In genomic region chr3:132897891-132898290, GRCm38 (mm10) we compare ENCODE assay signal across 19 mouse cellular contexts.
"Had no signal": no experiment of that assay in that cellular context is flagged by ENCODE, and none has a peak within 500 bp of the region (broad histone marks: within the 10 kb centered on the region; RNA-seq: fewer than 3 reads in every experiment).

No protein-coding gene starts in this region.

- H3K27me3 ChIP-seq: limb, embryonic 13.5 days; liver, embryonic 12.5 days; liver, embryonic 15.5 days; lung, embryonic 15.5 days had no signal

- H3K27ac ChIP-seq: limb, embryonic 10.5 days; limb, embryonic 13.5 days; liver, embryonic 12.5 days; liver, embryonic 15.5 days; lung, embryonic 15.5 days; midbrain, embryonic 10.5 days had no signal

- ATAC-seq: liver, embryonic 12.5 days; midbrain, embryonic 16.5 days had no signal

- H3K4me1 ChIP-seq: limb, embryonic 13.5 days; liver, embryonic 12.5 days; liver, embryonic 15.5 days; lung, embryonic 15.5 days; megakaryocyte, embryonic 14.5 days; midbrain, embryonic 10.5 days had no signal

- H3K36me3 ChIP-seq: limb, embryonic 10.5 days; limb, embryonic 13.5 days; liver, embryonic 12.5 days; liver, embryonic 15.5 days; midbrain, embryonic 10.5 days had no signal

- DNase-seq: kidney, adult 18-20 months; kidney, adult 9 months; kidney, postnatal 14 days; kidney, postnatal 4 days; liver; lung, adult 18-20 months; lung, postnatal 10 days; lung, postnatal 36 days; thymus, adult 2 months; thymus, postnatal 14 days; thymus, postnatal 4 days had no signal

- H3K4me3 ChIP-seq: limb, embryonic 10.5 days; limb, embryonic 13.5 days; liver, embryonic 12.5 days; liver, embryonic 15.5 days; lung, embryonic 15.5 days; megakaryocyte, embryonic 14.5 days; midbrain, embryonic 10.5 days had no signal

- H3K4me2 ChIP-seq: limb, embryonic 13.5 days; liver, embryonic 12.5 days; liver, embryonic 15.5 days; lung, embryonic 15.5 days had no signal

- H3K9me3 ChIP-seq: limb, embryonic 10.5 days; limb, embryonic 13.5 days; liver, embryonic 12.5 days; liver, embryonic 15.5 days; lung, embryonic 15.5 days; megakaryocyte, embryonic 14.5 days; midbrain, embryonic 10.5 days had no signal

- H3K9ac ChIP-seq: limb, embryonic 13.5 days; liver, embryonic 12.5 days; liver, embryonic 15.5 days; lung, embryonic 15.5 days had no signal
